Mouse (Mus musculus): ENCODE data around the gene Csnk2a2.

The Csnk2a2 gene

GRCm38 (mm10) chr8:95411309-95411972 lies 78.4 kb downstream of the Csnk2a2 start:
- DNase-seq = no peak

GRCm38 (mm10) chr8:95409518-95409917 lies 80.3 kb downstream of the Csnk2a2 start:
- DNase-seq = no peak

GRCm38 (mm10) chr8:95401091-95401490 lies 88.7 kb downstream of the Csnk2a2 start:
- DNase-seq = no peak

GRCm38 (mm10) chr8:95399131-95399530 lies 90.7 kb downstream of the Csnk2a2 start:
- no peak for DNase-seq

- DNase-seq = no peak
Observed at GRCm38 (mm10) chr8:95397201-95397600, 92.6 kb downstream of the Csnk2a2 start.

- DNase-seq = no peak
Observed at GRCm38 (mm10) chr8:95396752-95397151, 93.1 kb downstream of the Csnk2a2 start.

Data from right cerebral cortex, postnatal 4 days (tissue).